ENCODE assay signal across 18 mouse cellular contexts in genomic region chr2:65529148-65529547, GRCm38 (mm10). TPM values are rescaled to one million over a fixed set of nuclear protein-coding genes. Genes with fewer than 3 reads are reported as not detected.
DNase-seq lines count a peak whose midpoint lies in the region; ATAC-seq and TF ChIP-seq lines count a peak whose summit lies in the region.
"Had no signal": no experiment of that assay in that cellular context is flagged by ENCODE, and none has a peak within 500 bp of the region (broad histone marks: within the 10 kb centered on the region; RNA-seq: fewer than 3 reads in every experiment).

No protein-coding gene starts in this region.

- no peak for TF ChIP-seq POLR2A in embryonic fibroblast, embryonic 13.5 days (IDR thresholded peaks at IDR 0.05; ENCODE audit: low read depth, low read length)

- no peak for TF ChIP-seq CTCF in lung, postnatal 0 days (IDR thresholded peaks at IDR 0.05)
- no peak for TF ChIP-seq CTCF in embryonic fibroblast, embryonic 13.5 days (IDR thresholded peaks at IDR 0.05; ENCODE audit: borderline replicate concordance, insufficient read depth, low read length)

- no peaks in the 10 kb centered on the region for H3K4me1 ChIP-seq in lung, postnatal 0 days (ENCODE audit: insufficient read depth, low read depth, low read length)
- peaks cover 2% of the 10 kb centered on the region; the same call in 1 of the 2 replicates for H3K4me1 ChIP-seq in embryonic fibroblast, embryonic 13.5 days (ENCODE audit: control insufficient read depth, insufficient read depth, low read length)
- no peaks in the 10 kb centered on the region for H3K4me1 ChIP-seq in kidney, embryonic 14.5 days (ENCODE audit: control insufficient read depth, insufficient read depth, low read length)
- peaks cover 6% of the 10 kb centered on the region for H3K4me1 ChIP-seq in limb, embryonic 10.5 days
- H3K4me1 ChIP-seq: embryonic facial prominence, embryonic 12.5 days; forebrain, embryonic 15.5 days; heart, embryonic 12.5 days had no signal

- no peak overlapping the region for H3K9ac ChIP-seq in lung, postnatal 0 days (replicated peaks; ENCODE audit: low read depth)
- H3K9ac ChIP-seq in kidney, embryonic 14.5 days (ENCODE audit: low read depth, low read length) = no peak overlapping the region
- H3K9ac ChIP-seq: embryonic facial prominence, embryonic 12.5 days; forebrain, embryonic 15.5 days; heart, embryonic 12.5 days; hindbrain, embryonic 15.5 days had no signal

- WGBS in lung, postnatal 0 days = 34% methylated on average over 5 of the region's 5 CpGs
- 70% methylated on average over 5 of the region's 5 CpGs for WGBS in kidney, embryonic 14.5 days
- 82% methylated on average over 5 of the region's 5 CpGs for WGBS in limb, embryonic 10.5 days

- H3K36me3 ChIP-seq in lung, postnatal 0 days (ENCODE audit: insufficient read depth, low read length) = no peaks in the 10 kb centered on the region
- H3K36me3 ChIP-seq in kidney, embryonic 14.5 days (ENCODE audit: control insufficient read depth, insufficient read depth, low read length) = no peaks in the 10 kb centered on the region
- no peaks in the 10 kb centered on the region for H3K36me3 ChIP-seq in limb, embryonic 10.5 days
- H3K36me3 ChIP-seq: embryonic facial prominence, embryonic 12.5 days; G1E; heart, embryonic 12.5 days had no signal

- H3K4me2 ChIP-seq in lung, postnatal 0 days (replicated peaks; ENCODE audit: low read depth, low read length) = no peak overlapping the region
- H3K4me2 ChIP-seq in kidney, embryonic 14.5 days (replicated peaks; ENCODE audit: low read depth, low read length) = no peak overlapping the region
- H3K4me2 ChIP-seq: embryonic facial prominence, embryonic 12.5 days; forebrain, embryonic 15.5 days; heart, embryonic 12.5 days; hindbrain, embryonic 15.5 days had no signal

- H3K9me3 ChIP-seq in lung, postnatal 0 days (ENCODE audit: low read length) = no peaks in the 10 kb centered on the region
- no peaks in the 10 kb centered on the region for H3K9me3 ChIP-seq in kidney, embryonic 14.5 days (ENCODE audit: control insufficient read depth, low read length)
- H3K9me3 ChIP-seq in limb, embryonic 10.5 days (replicated peaks) = no peaks in the 10 kb centered on the region
- H3K9me3 ChIP-seq: embryonic facial prominence, embryonic 12.5 days; forebrain, embryonic 15.5 days; heart, embryonic 12.5 days; hindbrain, embryonic 15.5 days had no signal

- TF ChIP-seq EP300 in lung, postnatal 0 days (IDR thresholded peaks at IDR 0.05) = no peak

- no peak for ATAC-seq in lung, postnatal 0 days
- ATAC-seq in megakaryocyte, adult 5-6 weeks (ENCODE audit: poor library complexity, severe bottlenecking) = peak; percentile 30; the same call in 1 of the 2 replicates
- no peak for ATAC-seq in kidney, embryonic 14.5 days (ENCODE audit: low FRiP score, low TSS enrichment)
- ATAC-seq: forebrain, embryonic 15.5 days; intestine, embryonic 16.5 days had no signal

- DNase-seq in lung, postnatal 0 days (ENCODE audit: low spot score) = peak; percentile 50
- DNase-seq in lung, postnatal 4 days = no peak
- DNase-seq in limb, embryonic 10.5 days (ENCODE audit: low spot score) = no peak
- no peak for DNase-seq in gastrocnemius, adult 18-20 months (ENCODE audit: low spot score)
- DNase-seq: adrenal gland, postnatal 14 days; cerebellum, adult 11-12 months; cerebellum, adult 9-10 months; embryo, embryonic 11 days; gastrocnemius, postnatal 10 days had no signal

- no peaks in the 10 kb centered on the region for H3K27me3 ChIP-seq in lung, postnatal 0 days (replicated peaks; ENCODE audit: insufficient read depth, low read length)
- H3K27me3 ChIP-seq in kidney, embryonic 14.5 days (ENCODE audit: control insufficient read depth, insufficient read depth, low read length) = no peaks in the 10 kb centered on the region
- no peaks in the 10 kb centered on the region for H3K27me3 ChIP-seq in limb, embryonic 10.5 days (ENCODE audit: low read depth, poor library complexity, severe bottlenecking)
- H3K27me3 ChIP-seq: embryonic facial prominence, embryonic 12.5 days; forebrain, embryonic 15.5 days; heart, embryonic 12.5 days; hindbrain, embryonic 15.5 days had no signal

- H3K4me3 ChIP-seq in lung, postnatal 0 days (ENCODE audit: low read depth, low read length) = no peak overlapping the region
- no peak overlapping the region for H3K4me3 ChIP-seq in embryonic fibroblast, embryonic 13.5 days (ENCODE audit: insufficient read depth, low read length)
- no peak overlapping the region for H3K4me3 ChIP-seq in kidney, embryonic 14.5 days (ENCODE audit: low read length)
- no peak overlapping the region for H3K4me3 ChIP-seq in limb, embryonic 10.5 days
- H3K4me3 ChIP-seq: embryonic facial prominence, embryonic 12.5 days; forebrain, embryonic 15.5 days; heart, embryonic 12.5 days; hindbrain, embryonic 15.5 days had no signal

- no peak overlapping the region for H3K27ac ChIP-seq in lung, postnatal 0 days (ENCODE audit: low read length)
- 0 out of 2 replicates have a peak overlapping the region, but pooled peaks have one; percentile 26 for H3K27ac ChIP-seq in embryonic fibroblast, embryonic 13.5 days (ENCODE audit: insufficient read depth, low read length)
- no peak overlapping the region for H3K27ac ChIP-seq in kidney, embryonic 14.5 days (ENCODE audit: low read depth, low read length)
- no peak overlapping the region for H3K27ac ChIP-seq in limb, embryonic 10.5 days
- H3K27ac ChIP-seq: embryonic facial prominence, embryonic 12.5 days; forebrain, embryonic 15.5 days; hindbrain, embryonic 15.5 days had no signal

RNA-seq across cellular contexts. Expression of gene Scn3a, which starts 38.3 kb away (rescaled TPM):
- polyA plus RNA-seq in lung, postnatal 0 days (2015; fragmentation: Nextera tagmentation; extraction: Ambion mirVana) = 0.73 and 1.00 TPM in 2 replicates
- polyA plus RNA-seq in embryonic fibroblast, embryonic 13.5 days (2011; ENCODE audit: insufficient read length, low read depth, missing spikeins) = 1.5 and 1.9 TPM in 2 replicates
- not detected in 2 replicates for total RNA-seq in megakaryocyte, adult 5-6 weeks (2015)
- total RNA-seq in megakaryocyte, adult 5-6 weeks (2017) = not detected in 2 replicates
- polyA plus RNA-seq in kidney, embryonic 14.5 days (2014; fragmentation: Nextera tagmentation; extraction: Ambion mirVana) = 0.17 and 0.22 TPM in 2 replicates
- 0.95 and 1.6 TPM in 2 replicates for polyA plus RNA-seq in limb, embryonic 10.5 days (2016; fragmentation: Nextera tagmentation; extraction: Ambion mirVana)
- under 1 TPM; 0.19 to 0.23 TPM for total RNA-seq in gastrocnemius, adult 18-20 months (2021)
- polyA plus RNA-seq: G1E had no signal
